Mouse (Mus musculus) liver, embryonic 12.5 days (tissue): ENCODE results near the gene Hes2. TPM values are rescaled to one million over a fixed set of nuclear protein-coding genes. Genes with fewer than 3 reads are reported as not detected.

Source experiments
- ATAC-seq: fragments of 200-750 bp; cut with Nextera tagmentation; 2 replicates; pipeline ENCODE4 v1.8.0; 2017; ENCODE audit warnings: moderate number of reproducible peaks, mild to moderate bottlenecking, moderate library complexity
- H3K27ac ChIP-seq: fragments of 300-500 bp; sonication (generic); 2 replicates; pipeline ENCODE4 v1.5.1; 2016; ENCODE audit warnings: mild to moderate bottlenecking
- H3K27me3 ChIP-seq: fragments of 300-500 bp; sonication (generic); replicated peaks from 2 replicates; pipeline ENCODE4 v1.6.1; 2016; ENCODE audit warnings: mild to moderate bottlenecking, moderate library complexity
- H3K36me3 ChIP-seq: fragments of 300-500 bp; sonication (generic); 2 replicates; pipeline ENCODE4 v1.6.1; 2016; ENCODE audit warnings: mild to moderate bottlenecking, moderate library complexity
- H3K4me1 ChIP-seq: fragments of 300-500 bp; sonication (generic); 2 replicates; pipeline ENCODE4 v1.6.1; 2016
- H3K4me2 ChIP-seq: fragments of 300-500 bp; sonication (generic); 2 replicates; pipeline ENCODE4 v1.6.1; 2016; ENCODE audit warnings: mild to moderate bottlenecking, moderate library complexity
- H3K4me3 ChIP-seq: fragments of 300-500 bp; sonication (generic); 2 replicates; pipeline ENCODE4 v1.5.1; 2016; ENCODE audit warnings: mild to moderate bottlenecking, moderate library complexity
- H3K9ac ChIP-seq: fragments of 300-500 bp; sonication (generic); 2 replicates; pipeline ENCODE4 v1.6.1; 2016; ENCODE audit warnings: mild to moderate bottlenecking, moderate library complexity
- H3K9me3 ChIP-seq: fragments of 300-500 bp; sonication (generic); replicated peaks from 2 replicates; pipeline ENCODE4 v1.6.1; 2016; ENCODE audit warnings: mild to moderate bottlenecking, moderate library complexity
- WGBS: fragments of 180-500 bp; shearing (Covaris S2); methylation state at CpG from one replicate; pipeline ENCODE4 v1.1.7; 2016; ENCODE audit not compliant: insufficient replicate concordance; 5-methylcytosine and 5-hydroxymethylcytosine counted together
- polyA plus RNA-seq: library from polyadenylated mRNA; unstranded; fragments of >200 nt; fragmentation: Nextera tagmentation; extraction: Ambion mirVana; gene quantifications from 2 replicates; pipeline ENCODE4 v1.2.1, GENCODE M21; 2016

Gene Hes2
- polyA plus RNA-seq, 1 experiment from 2014 or later, result 0.05 TPM

- Histone ChIP-seq H3K4me2 (peak overlapping the region; percentile 36; the same call in 1 of the 2 replicates), H3K36me3 (no peaks in the 10 kb centered on the region), H3K4me1 (peaks cover 28% of the 10 kb centered on the region), H3K27me3 (peaks cover 100% of the 10 kb centered on the region), H3K9me3 (no peaks in the 10 kb centered on the region), H3K27ac (no peak overlapping the region), H3K4me3 (no peak overlapping the region), H3K9ac (no peak overlapping the region)
- WGBS, result 11% methylated on average over 13 of the region's 13 CpGs
- ATAC-seq, result no peak
These were observed 34.2 kb upstream of the Hes2 start for GRCm38 (mm10) chr4:152124361-152124961.

- Histone ChIP-seq H3K9ac (no peak overlapping the region), H3K36me3 (no peaks in the 10 kb centered on the region), H3K4me1 (peaks cover 22% of the 10 kb centered on the region), H3K4me3 (peak overlapping the region; percentile 10; the same call in 1 of the 2 replicates), H3K27me3 (peaks cover 100% of the 10 kb centered on the region), H3K4me2 (peak overlapping the region; percentile 36), H3K27ac (no peak overlapping the region), H3K9me3 (no peaks in the 10 kb centered on the region)
- ATAC-seq, result no peak
- WGBS, result 8% methylated on average over 56 of the region's 56 CpGs
These were observed 33.3 kb upstream of the Hes2 start for GRCm38 (mm10) chr4:152125161-152126025.

GRCm38 (mm10) chr4:152126026-152126920 lies 32.4 kb upstream of the Hes2 start:
- no peaks in the 10 kb centered on the region for H3K36me3 ChIP-seq
- ATAC-seq, result no peak
- peak overlapping the region; percentile 36 for H3K4me2 ChIP-seq
- H3K27ac ChIP-seq, result no peak overlapping the region
- H3K27me3 ChIP-seq, result peaks cover 100% of the 10 kb centered on the region
- no peak overlapping the region for H3K9ac ChIP-seq
- 11% methylated on average over 65 of the region's 65 CpGs for WGBS
- no peaks in the 10 kb centered on the region for H3K9me3 ChIP-seq
- H3K4me1 ChIP-seq, result peaks cover 22% of the 10 kb centered on the region
- peak overlapping the region; percentile 10; the same call in 1 of the 2 replicates for H3K4me3 ChIP-seq

- H3K4me2 ChIP-seq, result no peak overlapping the region
- ATAC-seq, result no peak
- no peak overlapping the region for H3K27ac ChIP-seq
- no peak overlapping the region for H3K9ac ChIP-seq
- H3K36me3 ChIP-seq, result no peaks in the 10 kb centered on the region
- no peaks in the 10 kb centered on the region for H3K9me3 ChIP-seq
- no peak overlapping the region for H3K4me3 ChIP-seq
- peaks cover 32% of the 10 kb centered on the region for H3K4me1 ChIP-seq
- peaks cover 100% of the 10 kb centered on the region for H3K27me3 ChIP-seq
- WGBS, result 83% methylated on average over 11 of the region's 11 CpGs
These were observed 30.8 kb upstream of the Hes2 start for GRCm38 (mm10) chr4:152127884-152128283.

GRCm38 (mm10) chr4:152128784-152129183 lies 29.9 kb upstream of the Hes2 start:
- WGBS, result 48% methylated on average over 5 of the region's 5 CpGs
- Histone ChIP-seq H3K4me1 (peaks cover 32% of the 10 kb centered on the region), H3K27ac (no peak overlapping the region), H3K4me3 (no peak overlapping the region), H3K4me2 (peak overlapping the region; percentile 19), H3K27me3 (peaks cover 100% of the 10 kb centered on the region), H3K9me3 (no peaks in the 10 kb centered on the region), H3K9ac (no peak overlapping the region), H3K36me3 (no peaks in the 10 kb centered on the region)
- ATAC-seq, result 0 out of 2 replicates have a peak, but pooled peaks have one; percentile 3

- peaks cover 100% of the 10 kb centered on the region for H3K27me3 ChIP-seq
- peak overlapping the region; percentile 19 for H3K4me2 ChIP-seq
- H3K36me3 ChIP-seq, result no peaks in the 10 kb centered on the region
- H3K27ac ChIP-seq, result no peak overlapping the region
- peaks cover 32% of the 10 kb centered on the region for H3K4me1 ChIP-seq
- H3K9me3 ChIP-seq, result no peaks in the 10 kb centered on the region
- H3K4me3 ChIP-seq, result no peak overlapping the region
- ATAC-seq, result no peak
- 32% methylated on average over 13 of the region's 13 CpGs for WGBS
- H3K9ac ChIP-seq, result no peak overlapping the region
These were observed 29.2 kb upstream of the Hes2 start for GRCm38 (mm10) chr4:152129395-152129930.

GRCm38 (mm10) chr4:152130771-152131653 lies 27.7 kb upstream of the Hes2 start:
- under 1% methylated on average over 85 of the region's 85 CpGs for WGBS
- Histone ChIP-seq H3K4me2 (peak overlapping the region; percentile 72), H3K27ac (no peak overlapping the region), H3K9me3 (no peaks in the 10 kb centered on the region), H3K9ac (peak overlapping the region; percentile 40), H3K27me3 (peaks cover 97% of the 10 kb centered on the region), H3K36me3 (no peaks in the 10 kb centered on the region), H3K4me3 (peak overlapping the region; percentile 49), H3K4me1 (peaks cover 27% of the 10 kb centered on the region)
- ATAC-seq, result peak; percentile 53

- ATAC-seq, result no peak
- H3K9ac ChIP-seq, result no peak overlapping the region
These were observed 26.6 kb upstream of the Hes2 start for GRCm38 (mm10) chr4:152131809-152132771.

GRCm38 (mm10) chr4:152132772-152133169 lies 25.9 kb upstream of the Hes2 start:
- peaks cover 91% of the 10 kb centered on the region for H3K27me3 ChIP-seq
- H3K4me2 ChIP-seq, result no peak overlapping the region
- H3K4me1 ChIP-seq, result peaks cover 23% of the 10 kb centered on the region
- no peaks in the 10 kb centered on the region for H3K36me3 ChIP-seq
- H3K9me3 ChIP-seq, result no peaks in the 10 kb centered on the region
- no peak overlapping the region for H3K4me3 ChIP-seq
- ATAC-seq, result no peak
- H3K27ac ChIP-seq, result no peak overlapping the region
- no peak overlapping the region for H3K9ac ChIP-seq
- 33% methylated on average over 10 of the region's 10 CpGs for WGBS

More at GRCm38 (mm10) chr4:152131809-152132771, 26.6 kb upstream of the Hes2 start:
- WGBS, result 9% methylated on average over 50 of the region's 50 CpGs
- H3K9me3 ChIP-seq, result no peaks in the 10 kb centered on the region
- no peak overlapping the region for H3K27ac ChIP-seq
- H3K36me3 ChIP-seq, result no peaks in the 10 kb centered on the region
- H3K4me1 ChIP-seq, result peaks cover 23% of the 10 kb centered on the region
- peak overlapping the region; percentile 72 for H3K4me2 ChIP-seq
- peak overlapping the region; percentile 49 for H3K4me3 ChIP-seq
- H3K27me3 ChIP-seq, result peaks cover 97% of the 10 kb centered on the region

- Histone ChIP-seq H3K9ac (no peak overlapping the region), H3K4me3 (no peak overlapping the region), H3K9me3 (no peaks in the 10 kb centered on the region), H3K36me3 (no peaks in the 10 kb centered on the region), H3K27ac (no peak overlapping the region), H3K4me1 (peaks cover 26% of the 10 kb centered on the region), H3K4me2 (no peak overlapping the region), H3K27me3 (peaks cover 87% of the 10 kb centered on the region)
- WGBS, result 44% methylated on average over 5 of the region's 5 CpGs
- no peak for ATAC-seq
These were observed 25.5 kb upstream of the Hes2 start for GRCm38 (mm10) chr4:152133213-152133612.
